Mouse (Mus musculus) effector memory CD4-positive, alpha-beta T cell, adult 5 months (primary cell): ENCODE data around the gene Teddm1a. TPM values are rescaled to one million over a fixed set of nuclear protein-coding genes. Genes with fewer than 3 reads are reported as not detected.

Experiments used
- polyA plus RNA-seq: library from polyadenylated mRNA; unstranded; fragments of 100-300 nt; shearing (Covaris generic); gene quantifications from one replicate; pipeline ENCODE4 v1.2.1, GENCODE M21; 2017

Gene Teddm1a
- not detected for polyA plus RNA-seq

DNA sequence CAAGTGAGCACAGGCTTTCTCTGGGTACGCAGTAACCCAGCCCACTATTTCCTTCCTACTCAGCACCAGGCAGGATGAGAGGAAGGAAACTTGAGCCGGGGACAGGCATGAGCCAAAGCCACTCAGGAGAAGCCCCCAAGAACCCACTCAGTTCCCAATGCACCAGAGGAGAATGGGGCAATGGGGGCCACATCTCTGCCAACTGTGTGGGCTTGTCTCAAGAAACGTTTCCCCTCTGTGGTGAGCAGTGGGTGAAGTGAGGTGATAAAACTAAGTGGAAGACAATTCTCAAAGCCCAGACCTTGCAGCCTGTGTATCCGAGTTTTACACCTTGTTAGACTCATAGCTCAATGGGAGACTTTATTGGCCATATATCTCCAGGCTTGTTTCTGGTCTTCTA, at the start of gene Teddm1a:
Gene Teddm1a, plus strand, starts transcription at position 301 of the 400 bp plus-strand sequence.

DNA sequence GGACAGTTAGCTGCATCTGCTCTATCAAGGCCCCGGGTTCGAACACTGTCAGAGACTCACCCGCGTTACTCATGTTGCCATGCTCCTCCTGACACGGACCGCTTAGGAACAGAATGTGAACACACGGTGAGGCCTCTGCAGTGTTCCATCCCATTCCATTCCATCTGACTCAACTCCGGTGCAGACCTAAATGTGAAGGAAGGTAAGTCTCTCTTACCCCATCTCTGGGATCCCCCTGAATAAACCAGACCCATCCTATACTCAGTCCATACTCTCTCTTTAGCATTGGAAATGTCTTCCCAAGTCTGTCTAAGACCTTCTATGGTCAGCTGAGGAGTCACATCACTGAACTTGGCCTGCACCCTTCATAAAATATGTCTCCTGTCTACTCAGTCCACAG, 47.5 kb upstream of the Teddm1a start, which contains the start of gene Rgsl1:
Gene Rgsl1, minus strand, starts transcription at position 101 of the 400 bp plus-strand sequence.

DNA sequence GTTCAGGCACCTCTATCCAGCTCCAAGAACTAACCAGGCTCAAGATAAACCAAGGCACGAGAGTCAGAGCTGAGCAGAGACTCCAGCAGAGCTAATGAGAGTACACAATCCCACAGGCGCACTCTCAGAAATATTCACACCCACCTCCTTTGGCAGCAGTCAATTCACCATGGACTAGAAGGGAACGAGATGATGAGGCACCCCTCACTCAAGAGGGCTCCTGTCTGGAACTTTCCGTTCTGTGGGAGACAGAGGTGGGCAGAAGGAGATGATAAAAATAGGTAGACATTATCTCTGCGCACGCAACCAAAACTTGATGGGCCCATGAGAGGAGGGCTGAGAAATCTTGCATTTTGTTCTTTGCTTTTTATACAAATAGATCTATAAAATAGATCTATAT, 17.5 kb upstream of the Teddm1a start, which contains the start of gene Teddm1b:
Gene Teddm1b, plus strand, starts transcription at position 301 of the 400 bp plus-strand sequence.

DNA sequence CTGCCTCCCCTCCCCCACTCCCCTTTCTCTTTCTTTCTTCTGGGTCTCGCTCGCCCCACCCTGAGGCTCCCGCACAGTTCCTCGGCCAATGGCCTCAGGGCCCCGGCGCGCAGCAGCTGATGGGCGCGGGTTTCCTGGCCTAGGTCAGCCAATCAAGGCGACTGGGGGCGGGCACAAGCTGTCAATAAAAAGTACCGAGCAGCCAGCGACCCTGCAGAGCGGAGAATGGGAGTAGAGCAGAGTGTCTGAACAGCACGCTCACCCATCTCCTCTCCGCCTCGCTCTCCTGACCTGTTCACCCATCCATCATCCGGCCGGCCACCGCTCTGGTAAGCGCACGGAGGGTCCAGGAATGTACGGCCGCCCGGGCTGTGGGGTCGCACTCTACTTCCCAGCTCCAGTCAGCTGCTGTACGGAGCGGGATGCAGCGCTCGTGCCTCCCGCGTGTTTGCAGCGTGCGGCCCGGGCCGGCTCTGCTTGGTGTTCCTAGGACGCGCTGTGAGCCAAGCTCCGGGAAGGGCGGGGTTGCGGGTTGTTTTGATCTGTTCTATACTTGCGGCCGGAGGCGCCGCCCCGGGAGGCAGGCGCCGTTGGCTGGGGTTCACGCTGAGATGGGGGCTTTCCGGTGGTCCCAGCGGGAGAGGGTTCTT, 8.3 kb downstream of the Teddm1a start, which contains the start of the genes Glul and Teddm2:
Gene Glul, plus strand, starts transcription at position 214 of the 650 bp plus-strand sequence.
Gene Teddm2, minus strand, starts transcription at position 498 of the 650 bp plus-strand sequence.

Other genes with a start within 250 kb of the Teddm1a start
- gene Rgs8, start 238.7 kb upstream of the Teddm1a start, polyA plus RNA-seq, result 0.24 TPM
- 56.7 TPM for gene Rgs16, start 151.4 kb upstream of the Teddm1a start, polyA plus RNA-seq
- 13.1 TPM for gene Rnasel, start 142.3 kb upstream of the Teddm1a start, polyA plus RNA-seq
- gene Rgsl1, start 47.6 kb upstream of the Teddm1a start, polyA plus RNA-seq, result not detected
- not detected for gene Teddm1b, start 17.4 kb upstream of the Teddm1a start, polyA plus RNA-seq
- gene Glul, start 8.2 kb downstream of the Teddm1a start, polyA plus RNA-seq, result 45.0 TPM
- 0.46 TPM for gene Teddm2, start 8.5 kb downstream of the Teddm1a start, polyA plus RNA-seq